Mouse (Mus musculus) testis, adult 2 months (tissue): ENCODE data around the gene Boc. TPM values are rescaled to one million over a fixed set of nuclear protein-coding genes. Genes with fewer than 3 reads are reported as not detected.

Experiments
- H3K27ac ChIP-seq: fragments of 200-500 bp; 2 replicates; pipeline ENCODE4 v1.5.1; 2012; ENCODE audit warnings: low read depth, low read length; ENCODE audit not compliant: control insufficient read depth, insufficient read depth
- H3K27me3 ChIP-seq: fragments of 200-500 bp; 2 replicates; pipeline ENCODE4 v1.6.1; 2012; ENCODE audit warnings: mild to moderate bottlenecking, low read length, moderate library complexity; ENCODE audit not compliant: control insufficient read depth, insufficient read depth
- H3K36me3 ChIP-seq: fragments of 200-500 bp; 2 replicates; pipeline ENCODE4 v1.6.1; 2012; ENCODE audit warnings: mild to moderate bottlenecking, low read length; ENCODE audit not compliant: control insufficient read depth, insufficient read depth
- H3K4me1 ChIP-seq: fragments of 200-500 bp; 2 replicates; pipeline ENCODE4 v1.6.1; 2012; ENCODE audit warnings: low read length; ENCODE audit not compliant: control insufficient read depth, insufficient read depth
- H3K4me3 ChIP-seq: fragments of 200-500 bp; 2 replicates; pipeline ENCODE4 v1.5.1; 2012; ENCODE audit warnings: low read depth, mild to moderate bottlenecking, low read length, moderate library complexity, mixed read lengths; ENCODE audit not compliant: control insufficient read depth
- CTCF ChIP-seq: fragments of 200-500 bp; IDR thresholded peaks from 2 replicates; pipeline ENCODE4 v1.5.1; 2012; ENCODE audit warnings: low read depth, mild to moderate bottlenecking, inconsistent platforms, low read length, moderate library complexity; ENCODE audit not compliant: control insufficient read depth, insufficient read depth, insufficient replicate concordance
- POLR2A ChIP-seq: fragments of 200-500 bp; IDR thresholded peaks from 2 replicates; pipeline ENCODE4 v1.6.1; 2012; ENCODE audit warnings: low read depth, mild to moderate bottlenecking, inconsistent platforms, low read length, moderate library complexity; ENCODE audit not compliant: control insufficient read depth
- polyA plus RNA-seq: library from polyadenylated mRNA; depleted of rRNA; stranded (reverse); fragments of >200 nt; gene quantifications from 2 replicates; pipeline ENCODE4 v1.2.3, GENCODE M21; 2012

Boc gene
- polyA plus RNA-seq, 1 experiment, result 3.3 TPM

GRCm38 (mm10) chr16:44533522-44533921, 25.2 kb downstream of the Boc start:
- Histone ChIP-seq H3K27ac (no peak overlapping the region), H3K36me3 (no peaks in the 10 kb centered on the region), H3K4me1 (peaks cover 9% of the 10 kb centered on the region), H3K27me3 (no peaks in the 10 kb centered on the region), H3K4me3 (peak overlapping the region; percentile 62)
- TF ChIP-seq CTCF (no peak), POLR2A (no peak)

DNA sequence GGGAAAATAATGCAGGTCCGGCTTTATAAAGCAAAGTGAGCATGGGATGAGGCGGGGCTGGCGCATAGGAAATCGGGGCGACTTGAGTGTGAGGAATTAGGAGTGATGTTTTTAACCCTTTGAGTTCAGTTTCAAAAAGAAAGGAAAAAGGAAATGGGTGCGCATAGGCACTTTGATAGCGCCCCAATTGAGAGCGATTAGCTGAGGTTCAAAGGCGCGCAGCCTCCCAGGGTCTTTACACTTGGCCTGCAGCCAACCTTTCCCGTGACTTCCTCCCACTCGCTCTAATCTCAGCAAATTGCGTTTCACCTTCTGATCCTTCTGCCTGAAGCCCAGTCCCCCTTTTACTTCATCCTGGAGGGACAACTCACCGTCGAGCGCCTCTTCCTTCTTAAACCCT, 25.8 kb downstream of the Boc start:
- no peak for TF ChIP-seq CTCF
- no peak for TF ChIP-seq POLR2A
- Histone ChIP-seq H3K36me3 (no peaks in the 10 kb centered on the region), H3K27me3 (no peaks in the 10 kb centered on the region), H3K4me3 (peak overlapping the region; percentile 62), H3K4me1 (peaks cover 9% of the 10 kb centered on the region), H3K27ac (no peak overlapping the region)

- no peak for TF ChIP-seq POLR2A
- no peak for TF ChIP-seq CTCF
- Histone ChIP-seq H3K4me3 (peak overlapping the region; percentile 84), H3K27me3 (no peaks in the 10 kb centered on the region), H3K27ac (no peak overlapping the region), H3K4me1 (peaks cover 9% of the 10 kb centered on the region), H3K36me3 (no peaks in the 10 kb centered on the region)
Measured at GRCm38 (mm10) chr16:44531239-44531797, 27.4 kb downstream of the Boc start.

GRCm38 (mm10) chr16:44530829-44531228, 27.9 kb downstream of the Boc start:
- H3K4me3 ChIP-seq, result peak overlapping the region; percentile 84
- no peaks in the 10 kb centered on the region for H3K36me3 ChIP-seq
- H3K4me1 ChIP-seq, result peaks cover 9% of the 10 kb centered on the region
- peak overlapping the region; percentile 36 for H3K27ac ChIP-seq
- TF ChIP-seq POLR2A (peak; percentile 82; the same call in 1 of the 2 replicates), CTCF (no peak)
- H3K27me3 ChIP-seq, result no peaks in the 10 kb centered on the region

DNA sequence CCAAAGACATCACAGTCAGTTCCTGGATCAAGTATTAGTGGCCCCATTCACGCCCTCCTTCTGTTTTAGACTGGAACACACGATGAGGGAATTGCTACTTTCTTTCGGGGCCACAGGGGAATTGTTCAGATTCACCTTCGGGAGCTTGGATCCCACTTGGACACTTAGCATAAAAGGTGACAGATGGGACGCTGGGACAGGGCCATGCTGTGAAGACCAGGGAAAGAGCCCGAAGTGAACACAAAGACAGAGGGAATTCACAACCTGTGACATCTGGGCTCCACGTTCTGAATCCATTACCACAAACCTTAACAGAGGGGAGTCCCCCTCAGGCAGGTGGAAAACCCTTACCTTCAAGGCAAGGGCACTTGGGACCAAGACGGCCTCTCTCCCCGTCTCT, 28.5 kb downstream of the Boc start:
- no peak overlapping the region for H3K27ac ChIP-seq
- peak overlapping the region; percentile 84 for H3K4me3 ChIP-seq
- TF ChIP-seq CTCF, result no peak
- TF ChIP-seq POLR2A, result no peak
- H3K4me1 ChIP-seq, result peaks cover 9% of the 10 kb centered on the region
- H3K27me3 ChIP-seq, result no peaks in the 10 kb centered on the region
- no peaks in the 10 kb centered on the region for H3K36me3 ChIP-seq

DNA sequence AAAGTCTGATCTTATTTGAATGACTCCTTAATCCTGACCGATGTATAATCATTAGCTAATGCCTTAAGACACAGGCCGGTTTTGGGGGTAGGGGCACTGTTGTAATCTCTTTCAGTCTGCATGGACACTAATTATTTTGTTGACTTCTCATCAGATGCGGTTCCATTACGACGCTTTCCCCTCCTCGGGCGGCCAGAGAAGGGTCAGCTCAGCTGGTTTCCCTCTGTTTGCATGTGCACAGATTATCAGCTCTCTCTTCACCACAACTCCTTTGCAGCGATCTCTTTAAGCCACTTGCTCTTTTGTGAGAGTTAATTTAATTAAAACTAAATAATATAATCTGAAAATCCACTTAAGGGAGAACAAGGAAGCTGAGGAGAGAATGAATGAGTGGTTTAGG, 29.0 kb downstream of the Boc start:
- Histone ChIP-seq H3K4me1 (peaks cover 9% of the 10 kb centered on the region), H3K4me3 (peak overlapping the region; percentile 74), H3K27ac (no peak overlapping the region), H3K27me3 (no peaks in the 10 kb centered on the region), H3K36me3 (no peaks in the 10 kb centered on the region)
- TF ChIP-seq POLR2A, result no peak
- TF ChIP-seq CTCF, result no peak

DNA sequence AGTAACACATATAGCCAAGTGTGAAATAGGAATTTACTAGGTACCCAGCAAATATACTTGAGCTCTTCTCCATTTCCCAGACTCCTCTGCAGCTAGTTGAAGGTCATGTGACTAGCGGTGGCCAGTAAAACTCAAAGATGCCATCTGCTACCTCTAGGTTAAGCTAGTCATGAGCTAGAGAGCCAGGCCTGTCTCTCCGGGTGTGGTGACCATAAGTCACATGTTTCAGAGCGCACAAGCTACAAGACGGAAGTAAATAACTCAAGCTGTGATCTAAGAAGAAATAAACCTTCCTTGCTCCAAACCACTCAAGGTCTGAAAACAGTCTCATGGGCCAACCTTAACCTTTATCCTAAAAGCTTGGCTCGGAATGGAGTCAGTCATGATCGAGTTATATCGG, 29.7 kb downstream of the Boc start:
- no peak for TF ChIP-seq CTCF
- Histone ChIP-seq H3K4me1 (peaks cover 9% of the 10 kb centered on the region), H3K27me3 (no peaks in the 10 kb centered on the region)

DNA sequence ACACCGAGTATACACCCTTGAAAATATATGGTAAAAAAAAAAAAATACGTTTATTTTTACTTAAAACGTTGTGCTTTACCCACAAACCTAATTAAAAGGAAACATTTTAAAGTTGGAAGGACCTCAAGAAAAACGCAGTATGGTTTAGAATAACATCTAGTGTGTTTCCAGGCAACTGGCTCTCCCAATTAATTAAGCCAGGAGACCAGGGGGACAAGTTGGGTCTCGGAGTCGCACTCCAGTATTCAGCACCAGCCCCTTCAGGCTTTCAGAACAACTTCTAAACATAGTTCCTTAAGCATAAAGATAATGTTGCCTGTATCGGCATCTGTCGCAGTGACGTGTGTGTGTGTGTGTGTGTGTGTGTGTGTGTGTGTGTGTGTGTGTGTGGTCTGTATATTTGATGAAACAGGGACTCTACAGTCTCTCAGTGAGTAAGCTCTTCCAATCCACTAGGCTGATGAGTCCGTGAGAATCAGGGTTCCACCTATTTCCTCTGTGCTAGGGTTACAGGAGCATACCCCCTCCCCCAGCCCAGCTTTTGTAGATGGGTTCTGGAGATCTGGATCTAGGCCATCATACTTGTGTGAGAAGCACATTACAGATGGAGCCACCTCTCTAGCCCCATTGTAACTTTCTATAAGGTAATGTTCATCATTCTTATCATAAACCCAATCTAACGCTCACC, 31.3 kb downstream of the Boc start:
- H3K36me3 ChIP-seq, result no peaks in the 10 kb centered on the region
- H3K4me1 ChIP-seq, result peaks cover 9% of the 10 kb centered on the region
- H3K27ac ChIP-seq, result no peak overlapping the region
- no peak overlapping the region for H3K4me3 ChIP-seq
- TF ChIP-seq CTCF, result no peak
- no peak for TF ChIP-seq POLR2A
- H3K27me3 ChIP-seq, result no peaks in the 10 kb centered on the region

More for the DNA sequence above, 29.7 kb downstream of the Boc start:
- Histone ChIP-seq H3K27ac (no peak overlapping the region), H3K36me3 (no peaks in the 10 kb centered on the region), H3K4me3 (peak overlapping the region; percentile 74)
